16 mouse cellular contexts compared by ENCODE assay signal in the genomic region with DNA sequence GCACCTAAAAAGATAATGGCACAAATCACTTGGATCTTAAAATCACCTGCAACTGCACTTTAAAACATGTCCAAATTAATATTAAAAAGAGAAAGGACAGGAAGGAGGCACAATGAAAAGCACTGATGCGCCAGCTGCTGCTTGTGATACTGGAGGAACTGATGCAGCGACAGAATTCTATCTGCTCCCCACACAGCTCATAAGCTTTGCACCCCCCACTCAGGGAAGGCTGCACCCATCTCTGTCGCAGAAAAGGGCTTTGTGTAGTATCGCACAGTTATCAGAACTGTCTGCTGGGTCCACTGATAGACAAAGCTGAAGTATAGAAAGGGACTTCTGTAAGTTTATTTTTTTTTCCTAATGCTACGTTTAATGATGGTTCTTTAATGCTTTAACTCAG.
"Had no signal": no experiment of that assay in that cellular context is flagged by ENCODE, and none has a peak within 500 bp of the region (broad histone marks: within the 10 kb centered on the region; RNA-seq: fewer than 3 reads in every experiment).

No protein-coding gene starts in this region.

- H3K4me1 ChIP-seq: limb, embryonic 10.5 days; neural tube, embryonic 13.5 days had no signal

- H3K4me2 ChIP-seq: midbrain, embryonic 11.5 days; neural tube, embryonic 13.5 days had no signal

- DNase-seq: kidney, adult 18-20 months; kidney, postnatal 10 days; kidney, postnatal 4 days; lung, adult 2 months; lung, postnatal 36 days; retina, postnatal 1 day; right cerebral cortex, postnatal 4 days; spleen, adult 18-20 months; thymus, adult 18-20 months; thymus, postnatal 14 days had no signal

- H3K27me3 ChIP-seq: neural tube, embryonic 13.5 days had no signal

- H3K27ac ChIP-seq: layer of hippocampus, adult 2 months; limb, embryonic 10.5 days; neural tube, embryonic 13.5 days had no signal

- ATAC-seq: lung, postnatal 0 days; midbrain, embryonic 16.5 days had no signal

- H3K4me3 ChIP-seq: layer of hippocampus, adult 2 months; limb, embryonic 10.5 days; neural tube, embryonic 13.5 days had no signal

- H3K9ac ChIP-seq: neural tube, embryonic 13.5 days had no signal

- H3K9me3 ChIP-seq: limb, embryonic 10.5 days had no signal
